Mouse (Mus musculus) induced T-regulatory cell, adult 2 months (primary cell): Measurements from ENCODE around the gene Aifm2.

ENCODE experiments used
- DNase-seq: peaks from one replicate; pipeline ENCODE4 v3.0.0-alpha.2; 2012; ENCODE audit warnings: low read depth

Aifm2 gene

GRCm38 (mm10) chr10:61714771-61715461, at the start of gene Aifm2:
Gene Aifm2, plus strand, starts transcription at chr10:61715263.
- DNase-seq, result peak; percentile 61

- no peak for DNase-seq
These were observed 49.4 kb upstream of the Aifm2 start for GRCm38 (mm10) chr10:61665651-61666050.

- no peak for DNase-seq
These were observed 45.8 kb upstream of the Aifm2 start for GRCm38 (mm10) chr10:61669289-61669688.

GRCm38 (mm10) chr10:61669896-61670295, 45.2 kb upstream of the Aifm2 start:
- DNase-seq, result no peak

GRCm38 (mm10) chr10:61670758-61671157, 44.3 kb upstream of the Aifm2 start:
- peak; percentile 44 for DNase-seq

- DNase-seq, result peak; percentile 54
These were observed 39.1 kb upstream of the Aifm2 start for GRCm38 (mm10) chr10:61675935-61676334.

- no peak for DNase-seq
These were observed 35.5 kb upstream of the Aifm2 start for GRCm38 (mm10) chr10:61679545-61679944.

GRCm38 (mm10) chr10:61680015-61680913, 34.8 kb upstream of the Aifm2 start, which contains the start of gene Sar1a:
Gene Sar1a, plus strand, starts transcription at chr10:61680299.
- peak; percentile 98 for DNase-seq

GRCm38 (mm10) chr10:61689405-61689804, 25.7 kb upstream of the Aifm2 start:
- no peak for DNase-seq

- DNase-seq, result no peak
These were observed 21.5 kb upstream of the Aifm2 start for GRCm38 (mm10) chr10:61693563-61693962.

GRCm38 (mm10) chr10:61694870-61695670, 20.0 kb upstream of the Aifm2 start, which contains the start of gene Tysnd1:
Gene Tysnd1, plus strand, starts transcription at chr10:61695514.
- peak; percentile 97 for DNase-seq

- peak; percentile 69 for DNase-seq
These were observed 19.1 kb upstream of the Aifm2 start for GRCm38 (mm10) chr10:61695703-61696559.

GRCm38 (mm10) chr10:61696560-61696823, 18.6 kb upstream of the Aifm2 start:
- no peak for DNase-seq

GRCm38 (mm10) chr10:61697028-61697427, 18.0 kb upstream of the Aifm2 start:
- DNase-seq, result no peak

- DNase-seq, result no peak
These were observed 10.4 kb upstream of the Aifm2 start for GRCm38 (mm10) chr10:61704663-61705062.

GRCm38 (mm10) chr10:61706412-61707375, 8.4 kb upstream of the Aifm2 start:
- no peak for DNase-seq

- DNase-seq, result no peak
These were observed 1.5 kb upstream of the Aifm2 start for GRCm38 (mm10) chr10:61713601-61714000.

- no peak for DNase-seq
These were observed 917 bp upstream of the Aifm2 start for GRCm38 (mm10) chr10:61714146-61714545.

- no peak for DNase-seq
These were observed 387 bp downstream of the Aifm2 start for GRCm38 (mm10) chr10:61715462-61715837.
